Mouse (Mus musculus) spleen, postnatal 0 days (tissue): ENCODE measurements around the gene Krtap1-3. TPM values are rescaled to one million over a fixed set of nuclear protein-coding genes. Genes with fewer than 3 reads are reported as not detected.

ENCODE experiments used
- polyA plus RNA-seq: library from polyadenylated mRNA; unstranded; fragments of >200 nt; fragmentation: Nextera tagmentation; extraction: Ambion mirVana; gene quantifications from 2 replicates; pipeline ENCODE4 v1.2.1, GENCODE M21; 2015

Krtap1-3 gene
- polyA plus RNA-seq: not detected in 2 replicates

GRCm38 (mm10) chr11:99590981-99591380 is at the start of gene Krtap1-3:
Krtap1-3 (minus strand) TSS chr11:99591339.

GRCm38 (mm10) chr11:99634653-99635134 is 43.6 kb upstream of the Krtap1-3 start, which contains the start of gene Krtap4-2:
Krtap4-2 (minus strand) TSS chr11:99635084.

GRCm38 (mm10) chr11:99628138-99628537 is 37.0 kb upstream of the Krtap1-3 start, which contains the start of gene Krtap4-1:
Krtap4-1 (minus strand) TSS chr11:99628238.

GRCm38 (mm10) chr11:99620335-99620734 is 29.2 kb upstream of the Krtap1-3 start, which contains the start of gene Gm11562:
Gm11562 (minus strand) TSS chr11:99620435.

GRCm38 (mm10) chr11:99614796-99615363 is 23.7 kb upstream of the Krtap1-3 start, which contains the start of gene Krtap2-4:
Krtap2-4 (minus strand) TSS chr11:99614846.

GRCm38 (mm10) chr11:99610089-99610488 is 18.9 kb upstream of the Krtap1-3 start, which contains the start of gene Gm11937:
Gm11937 (minus strand) TSS chr11:99610189.

GRCm38 (mm10) chr11:99603208-99603607 is 12.1 kb upstream of the Krtap1-3 start, which contains the start of gene Gm11938:
Gm11938 (minus strand) TSS chr11:99603308.

GRCm38 (mm10) chr11:99597742-99598141 is 6.6 kb upstream of the Krtap1-3 start, which contains the start of gene Krtap9-3:
Krtap9-3 (minus strand) TSS chr11:99598105.

GRCm38 (mm10) chr11:99583245-99583704 is 7.9 kb downstream of the Krtap1-3 start, which contains the start of gene Krtap1-4:
Krtap1-4 (minus strand) TSS chr11:99583654.

GRCm38 (mm10) chr11:99580636-99581035 is 10.5 kb downstream of the Krtap1-3 start, which contains the start of gene Krtap1-5:
Krtap1-5 (minus strand) TSS chr11:99581016.

GRCm38 (mm10) chr11:99566530-99566929 is 24.6 kb downstream of the Krtap1-3 start, which contains the start of gene Krtap3-1:
Krtap3-1 (minus strand) TSS chr11:99566630.

GRCm38 (mm10) chr11:99559366-99559765 is 31.8 kb downstream of the Krtap1-3 start, which contains the start of gene Gm11939:
Gm11939 (minus strand) TSS chr11:99559466.

GRCm38 (mm10) chr11:99556753-99557152 is 34.4 kb downstream of the Krtap1-3 start, which contains the start of gene Krtap3-2:
Krtap3-2 (minus strand) TSS chr11:99556853.

GRCm38 (mm10) chr11:99550765-99551164 is 40.4 kb downstream of the Krtap1-3 start, which contains the start of gene Krtap3-3:
Krtap3-3 (minus strand) TSS chr11:99550865.

Other genes with a start within 250 kb of the Krtap1-3 start
- gene Krt27, start 240.2 kb downstream of the Krtap1-3 start, polyA plus RNA-seq: not detected in 2 replicates
- gene Krt28, start 216.4 kb downstream of the Krtap1-3 start, polyA plus RNA-seq: not detected in 2 replicates
- gene Krt10, start 202.0 kb downstream of the Krtap1-3 start, polyA plus RNA-seq: 7.3 and 9.6 TPM in 2 replicates
- not detected in 2 replicates for gene Krt12, start 169.1 kb downstream of the Krtap1-3 start, polyA plus RNA-seq
- gene Krt20, start 153.2 kb downstream of the Krtap1-3 start, polyA plus RNA-seq: 0.06 and 0.22 TPM in 2 replicates
- 0.10 TPM in 1 of 2 replicates, not detected in the other for gene Krt23, start 98.2 kb downstream of the Krtap1-3 start, polyA plus RNA-seq
- gene Krt39, start 70.0 kb downstream of the Krtap1-3 start, polyA plus RNA-seq: not detected in 2 replicates
- gene Krt40, start 48.2 kb downstream of the Krtap1-3 start, polyA plus RNA-seq: not detected in 2 replicates
- not detected in 2 replicates for gene Krtap3-3, start 40.5 kb downstream of the Krtap1-3 start, polyA plus RNA-seq
- gene Krtap3-2, start 34.5 kb downstream of the Krtap1-3 start, polyA plus RNA-seq: not detected in 2 replicates
- not detected in 2 replicates for gene Gm11939, start 31.9 kb downstream of the Krtap1-3 start, polyA plus RNA-seq
- not detected in 2 replicates for gene Krtap3-1, start 24.7 kb downstream of the Krtap1-3 start, polyA plus RNA-seq
- not detected in 2 replicates for gene Krtap1-5, start 10.3 kb downstream of the Krtap1-3 start, polyA plus RNA-seq
- gene Krtap1-4, start 7.7 kb downstream of the Krtap1-3 start, polyA plus RNA-seq: not detected in 2 replicates
- not detected in 2 replicates for gene Krtap9-3, start 6.8 kb upstream of the Krtap1-3 start, polyA plus RNA-seq
- not detected in 2 replicates for gene Gm11938, start 12.0 kb upstream of the Krtap1-3 start, polyA plus RNA-seq
- not detected in 2 replicates for gene Gm11937, start 18.9 kb upstream of the Krtap1-3 start, polyA plus RNA-seq
- not detected in 2 replicates for gene Krtap2-4, start 23.5 kb upstream of the Krtap1-3 start, polyA plus RNA-seq
- gene Gm11562, start 29.1 kb upstream of the Krtap1-3 start, polyA plus RNA-seq: not detected in 2 replicates
- not detected in 2 replicates for gene Krtap4-1, start 36.9 kb upstream of the Krtap1-3 start, polyA plus RNA-seq
- gene Krtap4-2, start 43.7 kb upstream of the Krtap1-3 start, polyA plus RNA-seq: not detected in 2 replicates
- not detected in 2 replicates for gene Krtap4-7, start 52.8 kb upstream of the Krtap1-3 start, polyA plus RNA-seq
- not detected in 2 replicates for gene Gm11555, start 58.9 kb upstream of the Krtap1-3 start, polyA plus RNA-seq
- gene Gm11563, start 67.6 kb upstream of the Krtap1-3 start, polyA plus RNA-seq: not detected in 2 replicates
- gene Krtap4-6, start 74.6 kb upstream of the Krtap1-3 start, polyA plus RNA-seq: not detected in 2 replicates
- not detected in 2 replicates for gene Gm14190, start 99.4 kb upstream of the Krtap1-3 start, polyA plus RNA-seq
- not detected in 2 replicates for gene Gm14180, start 143.0 kb upstream of the Krtap1-3 start, polyA plus RNA-seq
- gene Gm11595, start 181.6 kb upstream of the Krtap1-3 start, polyA plus RNA-seq: not detected in 2 replicates
- not detected in 2 replicates for gene Krtap4-8, start 189.4 kb upstream of the Krtap1-3 start, polyA plus RNA-seq
- gene Krtap4-9, start 193.9 kb upstream of the Krtap1-3 start, polyA plus RNA-seq: not detected in 2 replicates
- not detected in 2 replicates for gene Gm11596, start 202.1 kb upstream of the Krtap1-3 start, polyA plus RNA-seq
- gene Gm11569, start 207.6 kb upstream of the Krtap1-3 start, polyA plus RNA-seq: not detected in 2 replicates
- gene Gm11554, start 213.1 kb upstream of the Krtap1-3 start, polyA plus RNA-seq: not detected in 2 replicates
- gene Krtap4-13, start 218.6 kb upstream of the Krtap1-3 start, polyA plus RNA-seq: not detected in 2 replicates
- not detected in 2 replicates for gene Gm11564, start 224.3 kb upstream of the Krtap1-3 start, polyA plus RNA-seq
- not detected in 2 replicates for gene 2300003K06Rik, start 246.7 kb upstream of the Krtap1-3 start, polyA plus RNA-seq